Mouse (Mus musculus) thymus, postnatal 4 days (tissue): Measurements from ENCODE around the gene Ppm1m.

ENCODE experiments used
- DNase-seq: peaks from one replicate; pipeline ENCODE4 v3.0.0; 2021

Gene Ppm1m

DNA sequence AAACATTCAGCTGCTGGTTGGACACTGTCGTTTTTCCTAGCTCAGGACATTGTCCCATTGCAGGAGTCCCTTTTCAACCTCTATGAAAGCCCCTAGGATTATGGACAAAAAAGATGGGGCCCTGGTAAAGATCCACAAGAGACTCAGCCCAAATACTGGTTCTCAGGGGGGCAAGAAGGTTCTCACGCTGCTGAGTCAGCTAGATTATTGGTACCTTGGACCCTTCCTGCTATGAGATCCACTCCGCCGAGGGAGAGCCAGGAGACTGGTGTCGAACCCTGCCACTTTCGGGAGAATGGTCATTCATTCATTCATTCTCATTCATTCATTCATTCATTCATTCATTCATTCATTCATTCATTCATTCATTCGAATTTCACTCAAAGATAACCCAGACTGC, 17.4 kb upstream of the Ppm1m start:
- DNase-seq = no peak

DNA sequence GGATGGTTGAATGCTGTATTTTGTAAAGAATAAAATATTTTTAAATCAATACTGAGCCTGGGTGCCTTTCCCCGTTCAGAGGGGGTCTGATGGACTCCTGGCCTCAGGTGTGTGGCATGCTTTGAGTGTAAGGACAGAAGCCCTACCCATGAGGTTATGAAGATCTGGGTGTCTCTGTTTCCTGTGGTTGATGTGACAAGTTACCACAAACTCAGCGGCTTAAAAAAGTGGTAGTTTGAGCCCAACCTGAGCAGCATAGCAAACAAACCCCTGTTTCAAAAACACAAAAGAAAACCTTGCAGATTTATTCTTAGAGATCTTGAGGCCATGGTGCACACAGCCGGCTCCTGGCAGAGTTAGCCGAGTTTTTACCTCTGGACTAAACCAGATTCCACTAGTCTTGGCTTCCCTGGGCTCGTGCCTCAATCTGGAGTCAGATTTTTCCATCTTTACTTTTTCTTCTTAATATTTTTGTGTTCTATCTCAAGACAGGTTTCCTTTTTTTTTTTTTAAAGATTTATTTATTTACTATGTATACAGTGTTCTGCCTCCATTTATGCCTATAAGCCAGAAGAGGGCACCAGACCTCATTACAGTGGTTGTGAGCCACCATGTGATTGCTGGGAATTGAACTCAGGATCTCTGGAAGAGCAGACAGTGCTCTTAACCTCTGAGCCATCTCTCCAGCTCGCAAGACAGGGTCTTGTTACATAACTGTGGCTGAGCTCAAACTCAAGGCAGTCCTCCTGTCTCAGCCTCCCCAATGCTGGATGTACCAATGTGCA, 16.0 kb upstream of the Ppm1m start:
- no peak for DNase-seq

DNA sequence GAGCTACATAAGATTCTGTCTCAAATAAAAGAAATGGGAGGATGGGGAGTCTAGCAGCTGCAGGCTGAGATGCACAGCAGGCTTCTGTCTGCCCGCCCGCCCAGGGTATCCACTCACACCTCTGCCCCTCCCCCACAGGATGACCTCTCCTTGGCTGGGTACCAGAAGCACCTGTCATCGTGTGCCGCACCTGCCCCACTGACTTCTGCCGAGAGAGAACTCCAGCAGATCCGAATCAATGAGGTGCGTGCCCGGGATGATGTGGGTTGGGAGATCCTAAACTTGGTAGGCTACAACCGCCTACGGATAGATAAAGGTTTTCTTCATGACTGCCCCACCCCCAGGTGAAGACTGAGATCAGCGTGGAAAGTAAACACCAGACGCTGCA, 13.0 kb upstream of the Ppm1m start:
- DNase-seq = no peak

DNA sequence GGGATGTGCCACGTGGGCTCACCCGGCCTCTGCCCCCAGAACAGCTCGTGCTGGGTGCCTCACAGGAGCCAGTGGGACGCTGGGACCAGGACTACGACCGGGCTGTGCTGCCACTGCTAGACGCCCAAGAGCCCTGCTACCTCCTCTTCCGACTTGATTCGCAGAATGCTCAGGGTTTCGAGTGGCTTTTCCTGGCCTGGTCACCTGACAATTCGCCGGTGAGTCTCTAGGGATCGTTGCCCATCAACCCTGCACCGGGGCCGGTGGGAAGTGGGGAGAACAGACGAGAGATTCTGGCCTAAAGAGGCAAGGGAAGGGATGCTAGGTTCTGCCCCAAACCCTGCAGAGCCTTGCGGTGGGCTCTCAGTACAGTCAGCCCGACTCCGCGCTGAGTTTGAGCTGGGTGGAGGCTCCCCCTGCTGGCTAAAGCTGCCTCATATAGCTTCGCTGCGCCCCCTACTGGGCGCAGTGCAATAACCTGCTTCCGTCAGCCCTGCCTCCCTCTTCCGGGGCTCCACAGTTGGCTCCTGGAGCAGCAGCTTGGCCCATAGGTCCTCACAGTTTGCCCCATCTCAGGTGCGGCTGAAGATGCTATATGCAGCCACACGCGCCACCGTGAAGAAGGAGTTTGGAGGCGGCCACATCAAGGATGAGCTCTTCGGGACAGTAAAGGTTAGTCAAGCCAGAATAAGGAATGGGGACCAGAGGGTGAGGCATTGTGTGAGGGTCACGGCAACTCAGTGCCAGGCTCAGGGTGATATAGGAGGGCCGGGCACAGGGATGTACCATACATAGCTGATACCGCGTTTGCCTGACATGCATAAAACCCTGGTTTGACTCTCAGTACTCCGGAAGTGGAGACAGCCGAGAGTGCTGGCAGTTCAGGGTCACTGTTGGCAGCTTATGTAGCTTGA, 12.4 kb upstream of the Ppm1m start:
- peak; percentile 94 for DNase-seq

DNA sequence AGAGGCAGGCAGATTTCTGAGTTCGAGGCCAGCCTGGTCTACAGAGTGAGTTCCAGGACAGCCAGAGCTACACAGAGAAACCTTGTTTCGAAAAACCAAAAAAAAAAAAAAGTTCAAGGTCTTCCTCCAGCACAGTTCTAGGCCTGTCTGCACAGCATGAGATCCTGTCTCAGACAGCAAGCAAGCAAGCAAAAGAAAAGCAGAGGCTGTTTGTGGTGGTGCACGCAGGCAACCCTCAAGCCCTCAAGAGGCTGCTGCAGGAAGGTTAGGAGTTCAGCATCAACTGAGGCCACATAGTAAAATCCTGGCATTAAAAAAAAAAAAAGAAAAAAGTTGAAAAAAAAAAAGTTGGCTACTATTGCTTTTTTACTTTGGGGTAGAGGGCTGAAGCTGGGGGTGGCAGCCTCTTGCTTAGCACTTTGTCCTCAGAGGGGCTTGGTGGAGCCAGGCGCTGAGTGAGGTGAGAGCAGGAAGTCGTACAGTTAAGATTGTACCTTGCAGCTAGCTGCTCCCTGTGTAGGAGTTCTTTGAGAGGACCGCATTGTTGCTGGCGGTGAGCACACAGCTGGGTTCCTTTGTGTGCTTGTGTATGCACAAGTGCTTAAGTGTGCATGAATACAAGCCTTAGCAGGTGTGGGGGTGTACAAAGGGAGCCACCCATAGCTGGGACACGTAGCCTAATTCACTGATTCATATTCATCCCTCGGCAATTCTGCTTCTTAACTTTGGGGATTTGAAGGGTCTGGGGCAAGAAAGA, 11.5 kb upstream of the Ppm1m start:
- DNase-seq = peak; percentile 70

DNA sequence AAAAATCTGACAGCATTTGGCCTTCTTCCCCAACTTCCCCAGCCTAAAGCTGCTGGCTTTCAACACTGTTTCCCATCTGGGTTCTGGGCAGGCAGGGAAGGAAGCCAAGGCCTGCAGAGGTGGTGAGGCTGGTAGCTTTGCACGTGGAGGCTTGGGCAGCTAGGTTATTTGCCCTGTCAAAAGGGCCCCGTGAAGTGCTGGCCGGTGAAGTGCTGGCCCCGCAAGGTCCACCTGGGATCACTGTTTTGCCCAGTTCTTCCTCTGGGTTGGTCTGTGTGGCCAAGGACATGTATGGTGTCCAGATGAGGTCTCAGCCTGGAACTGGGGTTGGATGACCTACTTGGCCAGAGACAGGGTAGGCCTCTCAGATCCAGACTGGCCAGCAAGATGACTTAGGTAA, 10.4 kb upstream of the Ppm1m start:
- DNase-seq = no peak

DNA sequence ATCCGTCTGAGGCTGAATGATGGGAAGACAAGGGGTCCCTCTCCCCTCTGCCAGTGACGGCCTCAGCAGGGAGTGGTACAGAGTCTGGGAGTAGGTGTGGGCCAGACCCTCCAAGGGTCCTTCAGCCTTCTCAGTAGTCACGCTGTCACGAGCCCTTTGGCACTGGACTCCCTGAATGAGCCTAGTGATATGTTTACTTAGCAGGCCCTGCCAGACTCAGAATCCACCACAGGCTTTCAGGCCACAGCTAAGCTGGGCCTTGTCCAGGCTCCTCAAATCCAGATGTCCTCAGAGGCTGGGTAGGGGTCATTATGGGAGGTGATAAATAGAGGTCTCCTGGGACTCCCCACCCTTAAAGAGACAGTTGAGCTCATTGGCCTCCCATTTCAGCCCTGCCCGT, 8.6 kb upstream of the Ppm1m start:
- DNase-seq = no peak

DNA sequence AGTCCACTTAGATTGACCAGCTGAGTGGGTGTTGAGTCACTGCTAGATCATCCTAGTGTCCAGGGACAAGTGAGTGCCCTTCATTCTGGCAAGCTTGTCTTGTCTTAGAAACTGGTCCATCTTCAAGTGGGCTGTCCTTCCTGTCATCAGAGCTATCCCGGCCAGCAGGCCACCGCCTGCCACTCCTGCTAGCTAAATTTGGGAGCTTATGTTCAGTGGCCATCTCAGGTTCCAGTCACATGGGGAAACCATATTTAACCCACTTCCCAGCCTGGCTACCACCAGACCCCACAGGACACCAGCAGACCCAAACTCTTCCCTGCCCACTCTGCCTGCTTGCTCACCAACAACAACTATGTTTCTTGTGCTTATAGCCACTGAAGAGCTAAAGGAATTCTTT, 7.0 kb upstream of the Ppm1m start:
- DNase-seq = no peak

DNA sequence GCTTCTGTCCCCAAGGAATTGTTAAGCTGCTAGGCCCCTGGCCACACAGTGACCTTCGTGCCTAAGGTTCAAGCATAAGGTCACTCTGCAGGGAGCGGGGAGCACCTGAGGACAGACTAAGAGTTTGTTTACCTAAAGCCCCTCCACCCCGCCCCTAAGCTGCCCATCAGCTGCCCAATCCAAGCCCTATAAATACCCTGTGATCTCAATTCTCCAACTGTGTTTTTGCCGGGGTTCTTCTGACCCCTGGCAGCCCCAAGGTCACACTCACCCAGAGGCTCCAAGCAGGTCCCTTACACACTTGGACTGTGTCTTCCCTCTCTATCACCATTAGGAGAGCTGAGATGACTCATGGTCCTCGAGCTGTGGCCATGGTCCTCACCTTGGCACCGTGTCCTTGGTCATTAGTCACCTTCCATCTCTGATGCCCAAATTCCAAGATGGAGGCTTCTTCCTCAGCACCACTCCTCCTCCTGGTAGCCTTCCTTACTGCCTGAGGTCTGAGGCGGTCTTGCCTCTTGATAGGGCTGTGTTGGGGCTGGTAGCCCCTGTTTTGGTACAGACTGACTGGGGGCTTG, 6.3 kb upstream of the Ppm1m start:
- DNase-seq = no peak

DNA sequence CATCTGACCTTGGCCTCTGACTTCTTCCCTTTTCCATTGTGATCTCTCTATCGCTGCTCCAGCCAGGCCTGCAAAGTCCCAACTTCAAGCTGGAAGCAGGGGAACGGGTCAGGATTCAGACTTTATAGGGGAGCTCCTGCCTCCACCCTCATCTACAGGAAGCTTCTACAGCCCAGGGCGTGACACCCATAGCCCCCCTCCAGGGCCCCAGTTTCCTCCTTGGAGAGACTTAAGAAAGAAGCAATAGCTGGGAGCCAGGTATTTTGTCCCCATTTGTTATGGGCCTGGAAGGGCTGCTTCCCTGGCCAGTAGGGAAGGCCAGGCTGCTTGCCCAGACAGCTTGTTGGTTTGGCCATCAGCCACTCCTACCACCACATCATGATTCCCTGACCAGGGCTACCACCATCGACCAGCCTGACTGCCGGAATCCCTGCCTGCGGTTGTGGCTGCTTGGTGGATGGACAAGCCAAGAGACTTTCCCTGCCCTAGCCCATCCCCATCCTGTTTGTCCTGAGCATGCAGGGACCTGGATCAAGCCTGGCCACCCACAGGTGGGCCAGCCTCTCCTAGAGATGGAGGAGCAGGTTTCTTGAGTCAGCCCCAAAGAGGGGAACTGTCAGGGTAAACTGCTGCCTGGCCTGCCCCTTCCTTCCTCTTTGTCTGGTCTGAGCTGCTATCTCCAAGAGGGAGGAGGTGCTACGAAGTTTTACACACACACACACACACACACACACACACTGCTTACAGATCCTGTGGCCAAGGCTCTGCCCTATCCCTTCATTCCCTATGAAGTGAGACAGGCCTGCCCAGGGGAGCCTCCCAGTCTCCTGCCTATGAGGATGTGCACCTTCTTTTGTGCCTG, 4.7 kb upstream of the Ppm1m start:
- peak; percentile 52 for DNase-seq

DNA sequence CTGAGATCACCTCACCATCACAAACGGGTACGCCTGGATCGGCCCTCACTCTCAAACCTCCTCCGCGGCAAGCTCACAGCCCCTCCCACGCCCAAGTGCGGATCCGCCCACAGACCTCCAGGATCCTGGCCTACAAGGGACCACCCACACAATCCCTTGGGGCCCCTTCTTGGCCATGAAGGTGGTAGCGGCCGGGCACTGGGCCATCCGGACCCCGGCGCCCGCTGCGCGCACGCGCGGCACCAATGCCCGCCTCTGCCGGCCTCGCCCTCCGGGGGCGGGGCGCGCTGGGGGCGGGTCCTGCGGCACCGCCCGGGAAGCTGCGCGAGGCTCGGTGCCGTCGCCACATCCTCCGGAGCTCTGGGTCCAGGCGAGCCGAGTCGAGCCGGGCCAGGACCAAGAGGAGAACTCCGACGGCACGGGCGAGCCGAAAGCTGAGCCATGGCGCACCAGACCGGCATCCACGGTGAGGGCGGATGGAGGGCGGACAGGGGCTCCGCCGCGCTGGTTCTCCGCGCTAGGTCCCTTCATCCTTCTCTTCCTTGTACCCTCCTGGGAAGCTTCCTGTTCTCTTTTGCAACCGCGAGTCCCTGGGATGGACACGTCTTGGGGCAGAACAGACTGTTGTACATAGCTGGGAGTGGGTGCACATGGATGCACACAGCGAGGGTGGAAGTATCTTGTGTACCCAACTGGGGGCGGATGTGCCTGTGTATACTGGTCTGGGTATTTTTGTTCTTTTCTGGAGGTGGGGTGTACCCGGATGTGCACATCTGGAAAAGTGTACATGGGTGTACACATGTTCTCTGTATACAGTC, 3.5 kb upstream of the Ppm1m start, which contains the start of gene Twf2:
Gene Twf2 (plus strand): TSS at position 290 of the 818 bp plus-strand sequence.
- DNase-seq = peak; percentile 92

DNA sequence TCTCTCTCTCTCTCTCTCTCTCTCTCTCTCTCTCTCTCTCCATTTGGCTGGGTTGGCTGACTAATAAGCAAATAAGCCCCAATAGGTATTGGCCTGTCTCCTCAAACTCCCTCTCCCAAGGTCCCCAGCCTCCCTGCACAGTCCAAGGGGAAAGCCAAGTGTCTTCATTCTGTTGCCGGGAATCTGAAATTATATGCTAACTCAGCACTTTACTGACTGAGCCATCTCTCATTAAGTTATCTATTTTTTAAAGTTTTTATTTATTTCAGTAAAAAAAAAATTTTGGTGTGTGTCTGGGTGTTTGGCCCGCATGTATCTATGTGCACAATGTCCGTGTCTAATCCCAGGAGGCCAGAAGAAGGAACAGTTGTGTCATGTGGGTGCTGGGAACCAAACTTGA, 2.3 kb upstream of the Ppm1m start:
- no peak for DNase-seq

DNA sequence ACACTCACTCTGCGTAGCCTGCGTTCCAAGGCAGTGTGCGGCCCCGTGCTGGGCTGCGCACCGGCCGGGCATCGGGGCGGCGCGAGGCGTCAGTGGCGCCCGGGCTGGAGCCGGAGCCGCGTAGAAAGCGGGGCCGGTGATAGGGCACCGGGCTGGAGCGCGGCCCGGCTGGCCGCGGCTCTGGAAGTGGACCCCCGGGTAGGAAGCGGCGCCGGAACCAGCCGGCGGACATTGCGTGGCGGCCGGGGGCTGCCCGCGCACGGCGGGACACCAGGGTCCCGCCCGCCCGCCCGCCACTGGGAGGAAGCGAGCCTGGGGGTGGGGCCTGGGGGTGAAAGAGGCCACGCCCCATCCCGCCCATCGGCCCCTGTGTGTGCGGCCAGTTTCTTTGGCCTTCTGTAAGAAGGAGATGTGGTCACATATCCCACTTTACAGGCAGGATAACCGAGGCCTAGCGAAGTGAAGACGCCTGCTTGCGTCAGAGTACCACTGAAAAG, 536 bp downstream of the Ppm1m start:
- peak; percentile 80 for DNase-seq

DNA sequence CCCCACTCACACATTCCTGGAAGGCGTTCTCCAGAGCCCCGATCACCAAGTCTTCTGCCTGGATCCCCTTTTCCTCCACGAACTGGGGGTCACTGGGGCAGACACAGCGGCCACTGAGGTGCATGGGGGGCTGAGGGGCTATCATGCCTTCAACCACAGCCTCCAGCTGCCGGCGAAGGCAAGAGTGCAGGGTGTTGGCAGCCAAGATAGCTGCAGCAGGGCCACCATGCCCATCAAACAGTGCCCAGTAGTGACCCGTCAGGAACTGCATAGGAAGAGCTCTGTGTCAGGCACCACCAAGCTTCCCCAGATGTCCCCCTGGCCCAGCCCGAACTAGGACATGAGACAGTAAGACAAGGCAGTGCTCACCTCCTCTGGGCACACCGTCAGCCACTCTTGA, 1.8 kb downstream of the Ppm1m start:
- no peak for DNase-seq

DNA sequence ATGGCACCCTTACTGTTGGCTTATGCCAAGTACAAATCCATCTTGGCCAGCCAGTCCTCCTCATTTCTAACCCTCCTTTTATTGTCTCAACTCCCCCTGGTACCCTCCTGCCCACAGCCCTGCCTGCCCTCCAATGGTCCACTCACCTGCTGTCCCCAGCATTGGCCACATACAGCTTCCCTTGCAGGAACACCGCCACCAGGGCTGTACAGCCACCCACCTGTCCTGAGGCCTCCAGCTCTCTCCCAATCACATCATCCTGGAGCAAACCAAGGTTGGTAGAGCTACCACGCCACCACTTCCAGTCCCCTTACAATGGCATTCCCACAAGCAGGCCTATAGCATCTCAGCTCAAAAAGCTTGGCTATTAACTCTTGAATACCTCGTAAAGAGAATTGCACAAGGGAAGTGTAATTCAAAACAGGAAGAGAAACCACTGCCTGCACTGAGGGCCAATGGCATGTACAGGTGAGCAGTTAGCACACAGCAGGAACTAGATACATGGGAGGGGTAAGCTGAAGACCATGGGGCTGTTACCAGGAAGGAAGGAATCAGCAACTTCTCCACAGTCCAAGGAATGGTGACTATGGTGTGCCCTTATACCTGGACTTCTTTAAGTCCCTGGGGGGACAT, 2.3 kb downstream of the Ppm1m start:
- DNase-seq = no peak

DNA sequence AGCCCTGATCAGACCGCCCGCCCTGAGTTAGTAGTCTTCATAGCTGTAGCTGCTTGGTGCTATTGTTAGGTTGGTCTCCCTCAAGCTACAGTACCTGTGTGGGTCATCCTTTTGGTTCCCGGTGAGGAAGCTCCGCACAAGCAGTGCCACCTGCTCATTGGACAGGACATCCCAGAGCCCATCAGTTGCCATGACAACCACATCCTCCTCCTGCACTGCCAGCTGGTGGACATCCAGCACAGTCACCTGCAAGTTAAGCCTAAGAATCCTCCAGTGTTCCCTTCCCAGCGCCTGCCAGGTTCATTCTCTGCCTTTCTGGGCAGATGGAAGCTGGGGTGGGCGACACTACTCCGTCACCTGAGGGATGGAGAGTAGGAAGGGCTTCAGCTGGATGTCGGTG, 3.9 kb downstream of the Ppm1m start:
- no peak for DNase-seq

DNA sequence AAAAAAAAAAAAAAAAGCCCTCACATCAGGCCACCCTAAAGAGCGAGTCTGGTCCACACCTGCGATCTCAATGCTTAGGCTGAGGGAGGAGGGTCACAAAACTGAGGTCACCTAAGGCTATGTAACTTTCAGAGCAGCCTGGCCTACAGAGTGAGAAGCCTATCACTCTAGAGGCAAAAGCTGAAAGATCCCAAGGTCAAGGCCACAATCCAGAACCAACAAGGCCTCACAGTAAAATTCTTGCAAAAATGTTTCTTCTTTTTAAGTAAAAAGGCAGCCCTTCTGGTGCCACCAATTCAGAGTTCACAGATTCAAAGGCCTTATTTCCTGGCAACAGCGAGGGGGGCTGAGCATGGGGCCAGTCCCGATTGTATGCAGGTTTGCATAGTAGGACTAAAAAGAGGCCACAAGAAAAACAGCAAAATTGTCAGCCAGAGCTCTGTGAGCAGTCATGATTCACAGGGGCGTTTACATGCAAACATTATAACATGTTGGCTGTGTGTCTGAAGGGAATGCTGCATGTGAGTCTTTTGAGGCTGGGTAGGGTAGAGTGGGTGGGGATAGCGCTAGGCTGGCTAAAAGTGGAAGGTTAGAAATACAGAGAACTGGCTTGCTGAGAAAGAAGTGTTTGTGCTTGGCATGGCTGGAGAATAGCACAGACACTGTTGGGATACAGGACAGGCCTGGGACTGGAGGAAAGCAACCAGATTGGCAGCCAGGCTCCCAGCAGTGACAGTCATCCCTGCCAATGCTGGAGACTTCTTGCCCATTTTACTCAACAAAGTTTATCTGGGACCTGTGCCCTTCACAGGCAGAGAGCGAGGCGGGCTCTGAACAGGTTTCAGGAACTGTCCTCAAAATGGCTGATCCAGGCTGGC, 5.4 kb downstream of the Ppm1m start:
- DNase-seq = no peak

DNA sequence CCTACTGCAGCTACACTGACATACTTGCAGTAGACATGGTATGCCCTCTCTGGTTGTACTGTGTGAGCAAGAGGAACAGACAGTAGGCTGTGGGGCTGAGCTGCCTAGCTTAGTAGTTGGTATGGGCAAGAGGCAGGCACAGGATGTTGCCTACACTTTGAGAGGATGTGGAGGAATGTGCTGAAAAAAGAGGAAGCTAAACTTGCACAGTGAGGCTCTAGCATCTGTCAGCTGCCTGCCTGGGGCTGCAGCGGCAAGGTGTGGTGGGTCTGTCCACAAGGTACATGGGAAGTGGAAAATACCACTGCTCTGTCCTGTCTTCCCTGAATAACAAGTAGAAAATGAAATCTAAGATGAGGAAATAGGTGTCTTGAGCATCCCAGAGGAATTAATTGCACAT, 6.5 kb downstream of the Ppm1m start:
- no peak for DNase-seq

DNA sequence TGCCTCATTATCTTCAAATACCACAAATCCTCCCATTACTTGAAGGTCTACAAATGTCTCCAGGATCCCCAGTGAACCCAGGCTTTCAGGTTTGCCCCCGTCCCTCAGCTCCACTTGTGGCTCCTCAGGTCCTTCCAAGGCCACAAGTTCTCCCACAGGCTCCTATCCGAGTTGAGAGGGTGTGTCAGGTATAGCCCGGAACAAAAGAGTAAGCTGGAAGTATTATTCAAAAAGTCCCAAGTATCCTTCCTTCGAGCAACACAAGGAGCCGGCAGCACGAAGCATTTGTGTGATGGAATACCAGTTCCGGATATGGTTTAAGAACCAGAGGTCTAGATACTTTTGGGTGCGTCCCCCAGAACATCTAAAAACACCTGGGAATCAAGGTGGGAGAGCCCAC, 7.5 kb downstream of the Ppm1m start:
- DNase-seq = no peak
